Mouse (Mus musculus): ENCODE measurements around the gene Pdzd7. TPM values are rescaled to one million over a fixed set of nuclear protein-coding genes. Genes with fewer than 3 reads are reported as not detected.

Pdzd7 gene
- polyA plus RNA-seq, 1 experiment: not detected

DNA sequence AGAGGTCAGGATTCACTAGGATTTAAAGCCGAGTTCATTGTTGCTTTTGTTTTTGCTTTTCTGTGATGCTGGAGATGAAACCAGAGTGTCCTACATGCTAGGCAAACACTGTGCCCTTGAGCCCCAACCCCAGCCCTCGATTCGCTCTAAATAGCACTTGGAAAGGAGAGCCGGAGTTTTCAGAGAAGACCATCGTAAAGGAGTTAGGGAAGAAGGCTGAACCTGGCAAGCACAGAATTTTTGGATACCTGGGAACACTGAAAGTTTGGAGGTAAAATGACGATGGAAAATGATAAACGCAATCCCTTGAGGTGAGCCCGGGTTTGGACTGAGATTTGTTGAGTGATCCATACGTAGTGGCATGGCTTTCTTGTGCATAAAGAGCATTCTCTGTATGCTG is 57.2 kb downstream of the Pdzd7 start:
- TF ChIP-seq CTCF (IDR thresholded peaks at IDR 0.05; ENCODE audit: low read depth, low read length) (no peak), POLR2A (IDR thresholded peaks at IDR 0.05; ENCODE audit: borderline replicate concordance, low read depth, low read length) (no peak)
- Histone ChIP-seq H3K27ac (ENCODE audit: insufficient read depth, low read depth, low read length) (no peak overlapping the region), H3K4me1 (ENCODE audit: control insufficient read depth, insufficient read depth, low read length) (peaks cover 17% of the 10 kb centered on the region), H3K4me3 (ENCODE audit: insufficient read depth, low read length) (no peak overlapping the region)

DNA sequence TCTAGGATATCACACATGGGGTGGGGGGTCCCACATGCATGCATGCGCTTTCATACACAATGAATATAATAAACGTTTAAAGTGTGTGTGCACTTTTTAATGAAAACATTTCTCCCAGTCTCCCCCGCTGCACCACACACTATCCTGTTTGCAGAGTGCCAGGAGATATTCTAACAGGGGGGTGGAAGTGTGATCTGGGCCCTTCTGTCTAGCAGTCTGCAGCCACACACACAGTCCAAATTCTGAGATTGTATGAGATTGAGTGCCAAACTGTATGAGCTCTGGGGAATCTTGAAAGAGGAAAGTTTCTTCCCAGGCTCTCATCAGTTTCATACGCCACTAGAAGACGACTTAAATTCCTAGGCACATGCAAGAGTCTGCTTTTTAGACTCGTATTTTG is 57.7 kb downstream of the Pdzd7 start:
- Histone ChIP-seq H3K4me3 (ENCODE audit: insufficient read depth, low read length) (no peak overlapping the region), H3K27ac (ENCODE audit: insufficient read depth, low read depth, low read length) (no peak overlapping the region), H3K4me1 (ENCODE audit: control insufficient read depth, insufficient read depth, low read length) (peaks cover 21% of the 10 kb centered on the region)
- no peak for TF ChIP-seq CTCF (IDR thresholded peaks at IDR 0.05; ENCODE audit: low read depth, low read length)
- TF ChIP-seq POLR2A (IDR thresholded peaks at IDR 0.05; ENCODE audit: borderline replicate concordance, low read depth, low read length): no peak

DNA sequence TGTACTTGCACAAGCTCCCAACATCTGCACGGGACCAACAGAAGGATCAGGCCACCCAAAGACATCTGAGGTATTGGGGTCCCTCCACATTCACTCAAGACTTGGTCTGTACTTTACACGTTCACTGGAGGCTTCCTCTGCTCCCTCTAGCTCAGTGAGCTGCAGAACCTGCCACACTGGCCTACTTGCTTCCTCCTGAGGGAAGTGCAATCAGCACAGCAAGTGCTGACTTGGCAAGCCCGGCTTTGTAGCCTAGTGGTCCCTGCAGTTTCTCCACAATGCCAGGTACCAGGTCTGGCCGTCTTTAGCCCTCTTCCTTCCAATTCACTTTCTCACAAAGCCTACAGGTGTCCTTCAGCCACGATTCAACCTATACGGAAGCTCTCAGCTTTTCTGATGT is 58.5 kb downstream of the Pdzd7 start:
- Histone ChIP-seq H3K27ac (ENCODE audit: insufficient read depth, low read depth, low read length) (no peak overlapping the region), H3K4me3 (ENCODE audit: insufficient read depth, low read length) (no peak overlapping the region), H3K4me1 (ENCODE audit: control insufficient read depth, insufficient read depth, low read length) (peaks cover 24% of the 10 kb centered on the region)
- no peak for TF ChIP-seq POLR2A (IDR thresholded peaks at IDR 0.05; ENCODE audit: borderline replicate concordance, low read depth, low read length)
- TF ChIP-seq CTCF (IDR thresholded peaks at IDR 0.05; ENCODE audit: low read depth, low read length): no peak

DNA sequence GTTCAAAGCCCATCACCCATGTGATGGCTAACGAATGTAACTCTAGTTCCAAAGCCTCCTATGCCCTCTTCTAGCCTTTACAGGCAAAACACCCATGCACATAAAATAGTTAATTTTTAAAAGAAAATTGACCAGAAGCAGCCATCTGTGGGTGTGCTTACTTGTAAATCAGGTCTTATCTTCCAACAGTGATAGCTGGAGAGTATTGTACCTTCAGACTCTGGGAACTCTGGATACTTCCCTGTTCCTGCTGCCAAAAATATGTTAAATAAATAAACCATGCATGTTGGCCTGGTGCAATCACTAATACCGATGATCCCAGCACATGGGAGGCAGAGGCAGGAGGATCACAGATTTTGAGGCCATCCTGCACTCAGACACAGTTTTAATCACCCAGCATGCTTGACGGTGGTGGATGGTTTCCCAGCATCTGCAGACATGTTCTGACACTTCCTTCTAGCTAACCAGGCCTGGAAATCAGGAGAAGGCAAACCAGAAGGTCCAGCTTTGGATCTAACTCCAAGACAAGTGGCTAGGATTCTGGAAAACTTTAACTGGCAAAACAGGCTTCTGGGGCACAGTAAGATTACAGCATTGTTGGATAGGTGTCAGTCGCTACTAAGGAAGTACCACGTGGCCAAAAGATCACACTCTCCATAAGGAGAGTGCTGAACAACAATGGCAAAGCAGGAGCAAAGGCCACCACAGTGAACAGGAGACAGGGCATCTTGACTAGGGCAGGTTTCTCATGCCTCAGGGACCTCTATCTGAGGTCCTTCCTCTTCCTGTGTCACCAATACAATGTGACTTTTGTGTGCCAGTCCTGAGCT is 60.1 kb downstream of the Pdzd7 start:
- TF ChIP-seq POLR2A (IDR thresholded peaks at IDR 0.05; ENCODE audit: borderline replicate concordance, low read depth, low read length): no peak
- TF ChIP-seq CTCF (IDR thresholded peaks at IDR 0.05; ENCODE audit: low read depth, low read length): no peak
- H3K27ac ChIP-seq (ENCODE audit: insufficient read depth, low read depth, low read length): no peak overlapping the region
- H3K4me1 ChIP-seq (ENCODE audit: control insufficient read depth, insufficient read depth, low read length): peaks cover 37% of the 10 kb centered on the region
- no peak overlapping the region for H3K4me3 ChIP-seq (ENCODE audit: insufficient read depth, low read length)

DNA sequence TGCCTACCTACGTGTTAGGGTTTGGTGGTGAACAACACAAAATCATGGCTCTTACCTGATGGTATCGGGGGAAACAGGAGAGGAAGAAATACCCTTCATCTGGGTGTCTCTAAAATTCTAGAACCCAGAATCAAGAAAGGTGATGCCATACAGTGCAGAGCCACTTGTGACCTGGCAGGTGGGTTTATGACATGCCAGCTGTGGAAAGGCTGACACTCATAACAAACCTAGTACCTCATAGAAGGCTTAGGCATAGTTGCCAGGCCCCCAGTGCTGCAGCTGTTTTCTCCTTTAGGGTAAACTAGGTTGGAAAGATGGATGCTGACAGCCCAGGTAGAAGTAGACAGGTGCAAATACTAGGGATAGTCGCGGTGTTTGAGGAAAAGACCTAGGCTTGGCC is 61.1 kb downstream of the Pdzd7 start:
- Histone ChIP-seq H3K4me3 (ENCODE audit: insufficient read depth, low read length) (no peak overlapping the region), H3K27ac (ENCODE audit: insufficient read depth, low read depth, low read length) (no peak overlapping the region), H3K4me1 (ENCODE audit: control insufficient read depth, insufficient read depth, low read length) (peaks cover 39% of the 10 kb centered on the region)
- TF ChIP-seq CTCF (IDR thresholded peaks at IDR 0.05; ENCODE audit: low read depth, low read length): no peak
- TF ChIP-seq POLR2A (IDR thresholded peaks at IDR 0.05; ENCODE audit: borderline replicate concordance, low read depth, low read length): no peak

DNA sequence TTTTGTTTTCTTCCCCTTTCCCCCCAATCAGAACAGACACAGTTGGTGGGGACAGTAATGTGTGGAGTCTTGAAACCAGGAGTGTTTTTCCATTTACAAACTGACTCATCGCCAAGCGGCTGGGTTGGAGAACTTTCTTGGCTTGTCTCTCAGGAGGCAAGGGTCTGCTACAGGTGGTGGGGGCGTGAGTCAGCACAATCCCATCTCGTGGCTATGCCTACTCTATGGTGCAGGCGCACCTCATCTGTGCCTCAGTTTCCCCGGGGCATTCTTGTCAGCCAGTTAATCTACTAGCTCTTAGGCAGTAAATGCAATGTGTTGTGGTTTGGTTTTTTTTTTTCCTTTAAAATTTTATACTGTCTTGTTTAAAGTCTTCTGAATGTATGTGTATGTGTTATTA is 62.2 kb downstream of the Pdzd7 start:
- H3K27ac ChIP-seq (ENCODE audit: insufficient read depth, low read depth, low read length): no peak overlapping the region
- H3K4me1 ChIP-seq (ENCODE audit: control insufficient read depth, insufficient read depth, low read length): peaks cover 39% of the 10 kb centered on the region
- TF ChIP-seq POLR2A (IDR thresholded peaks at IDR 0.05; ENCODE audit: borderline replicate concordance, low read depth, low read length): no peak
- no peak for TF ChIP-seq CTCF (IDR thresholded peaks at IDR 0.05; ENCODE audit: low read depth, low read length)
- H3K4me3 ChIP-seq (ENCODE audit: insufficient read depth, low read length): no peak overlapping the region

DNA sequence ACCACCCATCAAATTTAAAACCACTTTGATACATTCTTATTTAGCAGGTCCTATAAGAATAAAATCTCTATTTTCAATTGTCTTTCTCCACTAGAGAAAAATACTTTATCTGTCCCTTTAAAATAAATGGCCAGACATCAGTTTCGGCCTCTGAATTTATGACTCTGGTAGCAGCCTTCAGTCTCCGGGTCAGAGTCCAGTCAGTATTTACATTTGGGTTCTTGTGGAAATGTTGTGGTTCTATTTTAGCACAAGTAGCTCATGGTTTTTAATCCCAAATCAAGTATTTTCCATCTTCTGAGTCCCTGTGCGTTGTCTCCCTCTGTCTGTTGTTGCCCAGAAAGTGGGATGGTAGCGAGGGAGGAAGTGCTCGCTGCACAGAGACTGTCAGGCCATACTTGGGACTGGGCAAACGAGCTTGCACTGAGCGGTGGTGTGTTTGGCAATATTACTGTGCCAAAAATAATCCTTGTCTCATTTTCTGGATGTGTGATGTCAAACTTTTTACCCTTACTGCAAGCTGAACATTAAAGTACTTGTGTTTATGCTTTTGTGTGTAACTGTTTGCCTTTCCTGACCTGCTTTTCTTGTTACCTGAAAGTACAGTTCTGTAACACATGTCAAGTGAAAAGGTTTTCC is 62.9 kb downstream of the Pdzd7 start:
- TF ChIP-seq CTCF (IDR thresholded peaks at IDR 0.05; ENCODE audit: low read depth, low read length) (no peak), POLR2A (IDR thresholded peaks at IDR 0.05; ENCODE audit: borderline replicate concordance, low read depth, low read length) (no peak)

DNA sequence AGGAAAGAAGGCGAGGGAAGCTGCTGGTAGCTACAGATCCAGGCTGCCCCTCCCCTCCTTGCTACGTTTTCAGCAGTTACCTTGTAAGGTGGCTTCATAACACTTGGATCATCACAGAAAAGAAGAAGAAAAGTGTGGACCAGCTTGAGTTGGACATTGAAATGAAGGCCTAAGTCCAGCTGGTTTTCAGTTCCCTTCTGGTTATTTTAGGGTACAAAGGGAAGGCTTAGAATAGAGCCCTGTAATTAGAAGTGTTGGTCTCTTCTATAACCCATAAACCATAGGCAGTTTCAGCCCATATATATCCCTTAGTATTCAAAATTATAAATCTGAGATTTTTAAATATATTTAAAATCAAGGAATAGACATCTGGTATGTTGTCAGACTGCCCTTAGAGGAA is 64.7 kb downstream of the Pdzd7 start:
- Histone ChIP-seq H3K27ac (ENCODE audit: insufficient read depth, low read depth, low read length) (peak overlapping the region; percentile 26), H3K4me3 (ENCODE audit: insufficient read depth, low read length) (no peak overlapping the region), H3K4me1 (ENCODE audit: control insufficient read depth, insufficient read depth, low read length) (peaks cover 27% of the 10 kb centered on the region)
- TF ChIP-seq CTCF (IDR thresholded peaks at IDR 0.05; ENCODE audit: low read depth, low read length) (no peak), POLR2A (IDR thresholded peaks at IDR 0.05; ENCODE audit: borderline replicate concordance, low read depth, low read length) (no peak)

More for the DNA sequence above, 62.9 kb downstream of the Pdzd7 start:
- Histone ChIP-seq H3K4me1 (ENCODE audit: control insufficient read depth, insufficient read depth, low read length) (peaks cover 38% of the 10 kb centered on the region), H3K4me3 (ENCODE audit: insufficient read depth, low read length) (no peak overlapping the region), H3K27ac (ENCODE audit: insufficient read depth, low read depth, low read length) (peak overlapping the region; percentile 67)

DNA sequence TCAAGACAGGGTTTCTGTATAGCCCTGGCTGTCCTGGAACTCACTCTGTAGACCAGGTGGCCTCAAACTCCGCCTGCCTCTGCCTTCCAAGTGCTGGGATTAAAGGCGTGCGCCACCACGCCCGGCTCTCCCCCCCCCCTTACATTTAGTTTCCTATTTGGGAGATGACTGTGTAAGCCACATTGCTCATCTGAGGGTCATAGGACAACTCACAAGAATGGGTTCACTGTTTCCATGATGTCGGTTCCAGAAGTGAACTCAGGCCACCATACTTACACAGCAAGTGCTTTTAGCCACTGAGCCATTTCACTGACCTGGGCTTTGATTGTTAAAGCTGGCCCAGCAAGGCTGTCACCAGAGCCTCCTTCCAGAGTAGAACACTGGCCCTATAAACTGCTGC is 68.4 kb downstream of the Pdzd7 start:
- no peak overlapping the region for H3K27ac ChIP-seq (ENCODE audit: insufficient read depth, low read depth, low read length)
- TF ChIP-seq CTCF (IDR thresholded peaks at IDR 0.05; ENCODE audit: low read depth, low read length): no peak
- no peak for TF ChIP-seq POLR2A (IDR thresholded peaks at IDR 0.05; ENCODE audit: borderline replicate concordance, low read depth, low read length)
- H3K4me3 ChIP-seq (ENCODE audit: insufficient read depth, low read length): no peak overlapping the region
- H3K4me1 ChIP-seq (ENCODE audit: control insufficient read depth, insufficient read depth, low read length): peaks cover 14% of the 10 kb centered on the region

Other genes starting within 250 kb of the Pdzd7 start
- 20.5 and 20.6 TPM in 2 replicates for gene Slf2, start 114.6 kb downstream of the Pdzd7 start, polyA plus RNA-seq (2012; ENCODE audit: insufficient read depth, insufficient read length, missing spikeins)
- gene Sema4g, start 56.6 kb downstream of the Pdzd7 start, polyA plus RNA-seq (2012; ENCODE audit: insufficient read depth, insufficient read length, missing spikeins): 0.25 TPM in 1 of 2 replicates, not detected in the other
- gene Twnk, start 40.1 kb downstream of the Pdzd7 start, polyA plus RNA-seq (2012; ENCODE audit: insufficient read depth, insufficient read length, missing spikeins): 4.4 and 5.5 TPM in 2 replicates
- 38.5 and 42.1 TPM in 2 replicates for gene Mrpl43, start 39.3 kb downstream of the Pdzd7 start, polyA plus RNA-seq (2012; ENCODE audit: insufficient read depth, insufficient read length, missing spikeins)
- 3.0 and 3.6 TPM in 2 replicates for gene Lzts2, start 31.3 kb downstream of the Pdzd7 start, polyA plus RNA-seq (2012; ENCODE audit: insufficient read depth, insufficient read length, missing spikeins)
- gene Sfxn3, start 1.8 kb upstream of the Pdzd7 start, polyA plus RNA-seq (2012; ENCODE audit: insufficient read depth, insufficient read length, missing spikeins): 45.1 and 45.7 TPM in 2 replicates
- gene Kazald1, start 29.5 kb upstream of the Pdzd7 start, polyA plus RNA-seq (2012; ENCODE audit: insufficient read depth, insufficient read length, missing spikeins): 0.50 and 0.55 TPM in 2 replicates
- not detected in 2 replicates for gene Tlx1, start 105.0 kb upstream of the Pdzd7 start, polyA plus RNA-seq (2012; ENCODE audit: insufficient read depth, insufficient read length, missing spikeins)
- not detected in 2 replicates for gene Lbx1, start 190.1 kb upstream of the Pdzd7 start, polyA plus RNA-seq (2012; ENCODE audit: insufficient read depth, insufficient read length, missing spikeins)